Mouse (Mus musculus) MEL (cell line): ENCODE measurements around the gene Usp32. TPM values are rescaled to one million over a fixed set of nuclear protein-coding genes. Genes with fewer than 3 reads are reported as not detected.
A peak's percentile ranks its signal among the peaks of the same experiment; 100 is the strongest.

Source experiments
- DNase-seq: peaks from one replicate; pipeline ENCODE4 v3.0.0; 2011; ENCODE audit warnings: low read depth, low spot score
- H3K27ac ChIP-seq: 2 replicates; pipeline ENCODE4 v1.5.1; 2012; ENCODE audit warnings: low read depth, mild to moderate bottlenecking, control low read depth, low read length, moderate library complexity; ENCODE audit not compliant: control insufficient read depth
- H3K27me3 ChIP-seq, 2 experiments: fragments of 150-350 bp in 1 of 2; sonication (generic) in 1 of 2; 2 replicates each; pipeline ENCODE4 v1.6.1; 2012; ENCODE audit warnings: low read length in 2 of 2, mild to moderate bottlenecking in 2 of 2, improper control_type of control experiment in 1 of 2, moderate library complexity in 1 of 2; ENCODE audit not compliant: insufficient read depth in 2 of 2, control insufficient read depth in 1 of 2
- H3K36me3 ChIP-seq, 2 experiments: 2 replicates each; pipeline ENCODE4 v1.6.1; 2012 to 2014; ENCODE audit warnings: low read length in 2 of 2, improper control_type of control experiment in 1 of 2, inconsistent platforms in 1 of 2, mild to moderate bottlenecking in 1 of 2; ENCODE audit not compliant: insufficient read depth in 2 of 2, control insufficient read depth in 1 of 2
- H3K4me1 ChIP-seq, 2 experiments: fragments of 150-350 bp in 1 of 2; sonication (generic) in 1 of 2; 2 replicates each; pipeline ENCODE4 v1.6.1; 2012; ENCODE audit warnings: low read length in 2 of 2, improper control_type of control experiment in 1 of 2, mild to moderate bottlenecking in 1 of 2; ENCODE audit not compliant: insufficient read depth in 2 of 2, control insufficient read depth in 1 of 2
- H3K4me3 ChIP-seq, 2 experiments: fragments of 150-350 bp in 1 of 2; sonication (generic) in 1 of 2; 2 replicates each; pipeline ENCODE4 v1.5.1; 2012; ENCODE audit warnings: low read depth in 2 of 2, low read length in 2 of 2, mild to moderate bottlenecking in 2 of 2, moderate library complexity in 2 of 2, control low read depth in 1 of 2, improper control_type of control experiment in 1 of 2; ENCODE audit not compliant: control insufficient read depth in 1 of 2, insufficient read depth in 1 of 2
- H3K79me2 ChIP-seq: 2 replicates; pipeline ENCODE4 v1.6.1; 2012; ENCODE audit warnings: mild to moderate bottlenecking, low read length, moderate library complexity; ENCODE audit not compliant: control insufficient read depth, poor library complexity, insufficient read depth
- H3K9ac ChIP-seq: 2 replicates; pipeline ENCODE4 v1.6.1; 2012; ENCODE audit warnings: low read depth, mild to moderate bottlenecking, control low read depth, low read length, moderate library complexity; ENCODE audit not compliant: control insufficient read depth, poor library complexity, severe bottlenecking
- H3K9me3 ChIP-seq: fragments of 150-350 bp; sonication (generic); replicated peaks from 2 replicates; pipeline ENCODE4 v1.6.1; 2012; ENCODE audit warnings: mild to moderate bottlenecking, low read length, improper control_type of control experiment, moderate library complexity; ENCODE audit not compliant: insufficient read depth
- BHLHE40 ChIP-seq: IDR thresholded peaks from 2 replicates; pipeline ENCODE4 v1.6.1; 2012; ENCODE audit warnings: low read depth, mild to moderate bottlenecking, inconsistent platforms, low read length, improper control_type of control experiment, borderline replicate concordance
- CHD1 ChIP-seq: IDR thresholded peaks from 2 replicates; pipeline ENCODE4 v1.6.1; 2012; ENCODE audit warnings: low read depth, mild to moderate bottlenecking, inconsistent platforms, low read length, improper control_type of control experiment
- CHD2 ChIP-seq: IDR thresholded peaks from 2 replicates; pipeline ENCODE4 v1.6.1; 2011; ENCODE audit warnings: low read length, improper control_type of control experiment
- E2F4 ChIP-seq: IDR thresholded peaks from 2 replicates; pipeline ENCODE4 v1.6.1; 2011; ENCODE audit warnings: low read depth, low read length, improper control_type of control experiment, borderline replicate concordance
- ETS1 ChIP-seq: IDR thresholded peaks from 2 replicates; pipeline ENCODE4 v1.6.1; 2012; ENCODE audit warnings: low read depth, mild to moderate bottlenecking, inconsistent platforms, low read length, improper control_type of control experiment, moderate library complexity
- GABPA ChIP-seq: IDR thresholded peaks from 2 replicates; pipeline ENCODE4 v1.6.1; 2012; ENCODE audit warnings: low read depth, mild to moderate bottlenecking, inconsistent platforms, low read length, improper control_type of control experiment, moderate library complexity
- HCFC1 ChIP-seq: IDR thresholded peaks from 2 replicates; pipeline ENCODE4 v1.6.1; 2012; ENCODE audit warnings: low read depth, mild to moderate bottlenecking, inconsistent platforms, low read length, improper control_type of control experiment, moderate library complexity
- JUND ChIP-seq: IDR thresholded peaks from 2 replicates; pipeline ENCODE4 v1.6.1; 2011; ENCODE audit warnings: low read depth, mild to moderate bottlenecking, improper control_type of control experiment, low read length
- KAT2A ChIP-seq: conservative IDR thresholded peaks from 2 replicates; pipeline ENCODE4 v1.6.1; 2012; ENCODE audit warnings: low read depth, low read length, improper control_type of control experiment, inconsistent platforms
- MAX ChIP-seq: IDR thresholded peaks from 2 replicates; pipeline ENCODE4 v1.6.1; 2011; ENCODE audit warnings: low read length, improper control_type of control experiment
- MAZ ChIP-seq: IDR thresholded peaks from 2 replicates; pipeline ENCODE4 v1.6.1; 2012; ENCODE audit warnings: low read depth, mild to moderate bottlenecking, inconsistent platforms, low read length, improper control_type of control experiment
- MEF2A ChIP-seq: IDR thresholded peaks from 2 replicates; pipeline ENCODE4 v1.6.1; 2014; ENCODE audit warnings: low read depth, mild to moderate bottlenecking, inconsistent platforms, low read length, improper control_type of control experiment; ENCODE audit not compliant: poor library complexity, insufficient replicate concordance, severe bottlenecking; ENCODE audit errors: extremely low read depth
- MXI1 ChIP-seq: IDR thresholded peaks from 2 replicates; pipeline ENCODE4 v1.6.1; 2011; ENCODE audit warnings: mild to moderate bottlenecking, low read depth, low read length, improper control_type of control experiment
- MYB ChIP-seq: IDR thresholded peaks from 2 replicates; pipeline ENCODE4 v1.6.1; 2011; ENCODE audit warnings: mild to moderate bottlenecking, low read depth, low read length, improper control_type of control experiment
- MYC ChIP-seq: IDR thresholded peaks from 2 replicates; pipeline ENCODE4 v1.6.1; 2011; ENCODE audit warnings: low read depth, mild to moderate bottlenecking, low read length, improper control_type of control experiment, moderate library complexity
- NELFE ChIP-seq: IDR thresholded peaks from 2 replicates; pipeline ENCODE4 v1.6.1; 2011; ENCODE audit warnings: low read depth, low read length, improper control_type of control experiment
- POLR2A ChIP-seq, 2 experiments: IDR thresholded peaks; 2 replicates each; pipeline ENCODE4 v1.6.1; 2011 to 2012; ENCODE audit warnings: low read length in 2 of 2, mild to moderate bottlenecking in 2 of 2, control low read depth in 1 of 2, improper control_type of control experiment in 1 of 2, low read depth in 1 of 2, moderate library complexity in 1 of 2; ENCODE audit not compliant: control insufficient read depth in 1 of 2, insufficient read depth in 1 of 2, poor library complexity in 1 of 2
- POLR2AphosphoS2 ChIP-seq: IDR thresholded peaks from 2 replicates; pipeline ENCODE4 v1.6.1; 2011; ENCODE audit warnings: low read length, improper control_type of control experiment
- POLR2AphosphoS5 ChIP-seq: IDR thresholded peaks from 2 replicates; pipeline ENCODE4 v1.6.1; 2012; ENCODE audit warnings: low read depth, borderline replicate concordance, mild to moderate bottlenecking, inconsistent platforms, low read length, moderate library complexity, mixed read lengths
- RAD21 ChIP-seq: IDR thresholded peaks from 2 replicates; pipeline ENCODE4 v1.6.1; 2011; ENCODE audit warnings: mild to moderate bottlenecking, low read depth, low read length, improper control_type of control experiment
- RCOR1 ChIP-seq: IDR thresholded peaks from 2 replicates; pipeline ENCODE4 v1.6.1; 2012; ENCODE audit warnings: low read depth, mild to moderate bottlenecking, inconsistent platforms, low read length, improper control_type of control experiment
- SIN3A ChIP-seq: IDR thresholded peaks from 2 replicates; pipeline ENCODE4 v1.6.1; 2012; ENCODE audit warnings: low read length, improper control_type of control experiment, inconsistent platforms
- SMC3 ChIP-seq: IDR thresholded peaks from 2 replicates; pipeline ENCODE4 v1.6.1; 2011; ENCODE audit warnings: low read depth, low read length, improper control_type of control experiment
- TBP ChIP-seq: IDR thresholded peaks from 2 replicates; pipeline ENCODE4 v1.8.0; 2011; ENCODE audit warnings: low read depth, low read length, improper control_type of control experiment
- TCF12 ChIP-seq: IDR thresholded peaks from 2 replicates; pipeline ENCODE4 v1.6.1; 2014; ENCODE audit warnings: low read depth, mild to moderate bottlenecking, inconsistent platforms, low read length, improper control_type of control experiment, moderate library complexity
- UBTF ChIP-seq: IDR thresholded peaks from 2 replicates; pipeline ENCODE4 v1.6.1; 2012; ENCODE audit warnings: low read depth, mild to moderate bottlenecking, inconsistent platforms, low read length, improper control_type of control experiment, moderate library complexity, borderline replicate concordance; ENCODE audit not compliant: insufficient read depth
- USF2 ChIP-seq, 2 experiments: IDR thresholded peaks; 2 replicates each; pipeline ENCODE4 v1.6.1; 2011 to 2012; ENCODE audit warnings: improper control_type of control experiment in 2 of 2, low read length in 2 of 2, borderline replicate concordance in 1 of 2, inconsistent platforms in 1 of 2, low read depth in 1 of 2, mild to moderate bottlenecking in 1 of 2; ENCODE audit not compliant: insufficient read depth in 1 of 2
- ZKSCAN1 ChIP-seq: IDR thresholded peaks from 2 replicates; pipeline ENCODE4 v1.6.1; 2012; ENCODE audit warnings: low read depth, mild to moderate bottlenecking, inconsistent platforms, low read length, improper control_type of control experiment, moderate library complexity
- ZMIZ1 ChIP-seq: IDR thresholded peaks from 2 replicates; pipeline ENCODE4 v1.6.1; 2012; ENCODE audit warnings: low read depth, mild to moderate bottlenecking, inconsistent platforms, low read length, improper control_type of control experiment, moderate library complexity
- ZNF384 ChIP-seq: IDR thresholded peaks from 2 replicates; pipeline ENCODE4 v1.6.1; 2012; ENCODE audit warnings: low read depth, mild to moderate bottlenecking, inconsistent platforms, low read length, improper control_type of control experiment
- polyA plus RNA-seq, 2 experiments: library from polyadenylated mRNA; stranded (reverse) in 1 of 2; unstranded in 1 of 2; fragments of >175 nt in 1 of 2; fragments of >200 nt in 1 of 2; gene quantifications; 2 replicates each; pipeline versions ENCODE4 v1.2.1 to v1.2.4; 2012; ENCODE audit warnings: low replicate concordance in 2 of 2, low read depth in 1 of 2; ENCODE audit not compliant: insufficient read length in 2 of 2, insufficient read depth in 1 of 2, missing spikeins in 1 of 2
- total RNA-seq: library from RNA; depleted of rRNA; stranded (reverse); fragments of 300-350 nt; gene quantifications from 2 replicates; pipeline ENCODE4 v1.2.3, GENCODE M21; 2012

Usp32 gene
- total and polyA plus RNA-seq, 3 experiments: 11.3 to 11.5 TPM; not detected in 1

DNA sequence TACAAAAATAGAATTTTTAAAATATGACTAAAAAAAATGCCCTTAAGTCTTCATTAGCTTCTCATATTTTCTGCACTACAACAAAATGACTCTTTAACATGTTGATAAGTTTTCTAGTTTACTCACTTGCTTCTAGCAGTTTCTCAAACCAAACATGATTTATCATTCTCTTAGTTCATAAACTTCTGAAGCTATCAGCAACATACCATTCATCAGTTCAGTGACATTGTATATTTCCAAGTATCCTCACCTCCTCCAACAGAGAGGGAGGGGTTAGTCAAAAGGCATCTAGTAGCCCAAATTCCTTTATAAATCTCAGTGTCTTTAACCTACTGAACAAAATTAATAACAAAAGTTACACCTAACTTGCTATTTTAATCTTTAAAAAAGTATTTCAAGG, 22.8 kb downstream of the Usp32 start:
- no peaks in the 10 kb centered on the region for H3K9me3 ChIP-seq
- TF ChIP-seq TCF12 (no peak), MXI1 (no peak; the same call in 1 of the 2 replicates), MYB (no peak), TBP (no peak), ZKSCAN1 (no peak), MAZ (no peak), SIN3A (no peak), HCFC1 (no peak), RAD21 (no peak), RCOR1 (no peak), POLR2A (IDR thresholded peaks at IDR 0.05; ENCODE audit: control insufficient read depth in 1 of 2, insufficient read depth in 1 of 2, low read depth in 1 of 2, low read length in 2 of 2, poor library complexity in 1 of 2) (no peak), CHD1 (no peak)
- TF ChIP-seq, all 39 proteins: peak for 0
- no peaks in the 10 kb centered on the region for H3K27me3 ChIP-seq
- H3K4me1 ChIP-seq: peaks cover 4 to 15% of the 10 kb centered on the region in 2 experiments; a peak in 2 of 4 replicates
- peaks cover 0 to 18% of the 10 kb centered on the region in 2 experiments; a peak in 3 of 4 replicates for H3K36me3 ChIP-seq
- no peak overlapping the region for H3K4me3 ChIP-seq
- H3K9ac ChIP-seq: no peak overlapping the region
- H3K79me2 ChIP-seq: no peaks in the 10 kb centered on the region
- DNase-seq: no peak
- H3K27ac ChIP-seq: no peak overlapping the region

- H3K27me3 ChIP-seq: no peaks in the 10 kb centered on the region
- DNase-seq: peak; percentile 74
- H3K79me2 ChIP-seq: no peaks in the 10 kb centered on the region
- no peaks in the 10 kb centered on the region for H3K9me3 ChIP-seq
- no peak overlapping the region for H3K9ac ChIP-seq
- H3K27ac ChIP-seq: no peak overlapping the region
- H3K36me3 ChIP-seq: peaks cover 0 to 18% of the 10 kb centered on the region in 2 experiments; a peak in 3 of 4 replicates
- peaks cover 4 to 15% of the 10 kb centered on the region in 2 experiments; a peak in 2 of 4 replicates for H3K4me1 ChIP-seq
- no peak overlapping the region for H3K4me3 ChIP-seq
- 0 out of 2 replicates have a peak, but pooled peaks have one; percentile 47 for TF ChIP-seq MAX
- no peak for TF ChIP-seq RAD21
- TF ChIP-seq SIN3A: peak; percentile 33; the same call in 1 of the 2 replicates
- no peak for TF ChIP-seq UBTF
- 0 out of 2 replicates have a peak, but pooled peaks have one; percentile 18 for TF ChIP-seq MYC
- no peak for TF ChIP-seq E2F4
- no peak for TF ChIP-seq JUND
- TF ChIP-seq RCOR1: peak; percentile 35; the same call in 1 of the 2 replicates
- TF ChIP-seq KAT2A: no peak
- TF ChIP-seq ZNF384: no peak
- TF ChIP-seq POLR2AphosphoS2: no peak
- TF ChIP-seq GABPA: no peak
- TF ChIP-seq USF2 (IDR thresholded peaks at IDR 0.05; ENCODE audit: borderline replicate concordance in 1 of 2, insufficient read depth in 1 of 2, low read depth in 1 of 2, low read length in 2 of 2): no peak
- no peak for TF ChIP-seq CHD2
- no peak for TF ChIP-seq MEF2A
- TF ChIP-seq ETS1: peak; percentile 69
- no peak for TF ChIP-seq POLR2AphosphoS5
- TF ChIP-seq MAZ: no peak
- no peak for TF ChIP-seq MYB
- TF ChIP-seq SMC3: no peak
- no peak for TF ChIP-seq ZMIZ1
- no peak for TF ChIP-seq BHLHE40
- no peak for TF ChIP-seq TBP
- TF ChIP-seq HCFC1: no peak
- no peak for TF ChIP-seq NELFE
These were observed 23.7 kb downstream of the Usp32 start for GRCm38 (mm10) chr11:85116084-85116844.
